Mouse (Mus musculus): ENCODE data around the gene Col19a1. TPM values are rescaled to one million over a fixed set of nuclear protein-coding genes. Genes with fewer than 3 reads are reported as not detected.

The Col19a1 gene
- polyA plus RNA-seq, 1 experiment, result not detected

- no peaks in the 10 kb centered on the region for H3K9me3 ChIP-seq (replicated peaks; ENCODE audit: control insufficient read depth, insufficient read depth, low read length, poor library complexity, severe bottlenecking)
These were observed 39.7 kb downstream of the Col19a1 start for GRCm38 (mm10) chr1:24547574-24547973.

GRCm38 (mm10) chr1:24539852-24540251 lies 47.4 kb downstream of the Col19a1 start:
- Histone ChIP-seq H3K27ac (ENCODE audit: insufficient read depth, low read length) (no peak overlapping the region), H3K9me3 (replicated peaks; ENCODE audit: control insufficient read depth, insufficient read depth, low read length, poor library complexity, severe bottlenecking) (no peaks in the 10 kb centered on the region), H3K9ac (ENCODE audit: low read depth, poor library complexity, severe bottlenecking) (no peak overlapping the region), H3K4me1 (ENCODE audit: control insufficient read depth, insufficient read depth, low read length) (no peaks in the 10 kb centered on the region), H3K36me3 (ENCODE audit: control insufficient read depth, insufficient read depth, low read length, poor library complexity, severe bottlenecking) (no peaks in the 10 kb centered on the region), H3K27me3 (ENCODE audit: control insufficient read depth, insufficient read depth, low read length, poor library complexity, severe bottlenecking) (no peaks in the 10 kb centered on the region), H3K4me3 (ENCODE audit: low read depth, low read length) (no peak overlapping the region)
- TF ChIP-seq EP300 (IDR thresholded peaks at IDR 0.05; ENCODE audit: insufficient read depth, low read depth, low read length) (no peak), POLR2A (IDR thresholded peaks at IDR 0.05; ENCODE audit: insufficient read depth, low read length) (no peak), CTCF (IDR thresholded peaks at IDR 0.05; ENCODE audit: low read depth, low read length) (no peak)

More at GRCm38 (mm10) chr1:24547574-24547973, 39.7 kb downstream of the Col19a1 start:
- H3K4me1 ChIP-seq (ENCODE audit: control insufficient read depth, insufficient read depth, low read length), result no peaks in the 10 kb centered on the region
- H3K9ac ChIP-seq (ENCODE audit: low read depth, poor library complexity, severe bottlenecking), result no peak overlapping the region
- H3K4me3 ChIP-seq (ENCODE audit: low read depth, low read length), result no peak overlapping the region
- H3K36me3 ChIP-seq (ENCODE audit: control insufficient read depth, insufficient read depth, low read length, poor library complexity, severe bottlenecking), result no peaks in the 10 kb centered on the region
- H3K27ac ChIP-seq (ENCODE audit: insufficient read depth, low read length), result no peak overlapping the region
- no peaks in the 10 kb centered on the region for H3K27me3 ChIP-seq (ENCODE audit: control insufficient read depth, insufficient read depth, low read length, poor library complexity, severe bottlenecking)
- TF ChIP-seq POLR2A (IDR thresholded peaks at IDR 0.05; ENCODE audit: insufficient read depth, low read length), result no peak
- TF ChIP-seq CTCF (IDR thresholded peaks at IDR 0.05; ENCODE audit: low read depth, low read length), result no peak
- no peak for TF ChIP-seq EP300 (IDR thresholded peaks at IDR 0.05; ENCODE audit: insufficient read depth, low read depth, low read length)

GRCm38 (mm10) chr1:24527194-24527593 lies 60.1 kb downstream of the Col19a1 start:
- Histone ChIP-seq H3K4me3 (ENCODE audit: low read depth, low read length) (no peak overlapping the region), H3K27me3 (ENCODE audit: control insufficient read depth, insufficient read depth, low read length, poor library complexity, severe bottlenecking) (no peaks in the 10 kb centered on the region), H3K27ac (ENCODE audit: insufficient read depth, low read length) (no peak overlapping the region), H3K9ac (ENCODE audit: low read depth, poor library complexity, severe bottlenecking) (no peak overlapping the region), H3K4me1 (ENCODE audit: control insufficient read depth, insufficient read depth, low read length) (no peaks in the 10 kb centered on the region), H3K9me3 (replicated peaks; ENCODE audit: control insufficient read depth, insufficient read depth, low read length, poor library complexity, severe bottlenecking) (no peaks in the 10 kb centered on the region), H3K36me3 (ENCODE audit: control insufficient read depth, insufficient read depth, low read length, poor library complexity, severe bottlenecking) (no peaks in the 10 kb centered on the region)
- no peak for TF ChIP-seq POLR2A (IDR thresholded peaks at IDR 0.05; ENCODE audit: insufficient read depth, low read length)
- no peak for TF ChIP-seq CTCF (IDR thresholded peaks at IDR 0.05; ENCODE audit: low read depth, low read length)
- no peak for TF ChIP-seq EP300 (IDR thresholded peaks at IDR 0.05; ENCODE audit: insufficient read depth, low read depth, low read length)

GRCm38 (mm10) chr1:24517462-24517861 lies 69.8 kb downstream of the Col19a1 start:
- H3K4me1 ChIP-seq (ENCODE audit: control insufficient read depth, insufficient read depth, low read length), result no peaks in the 10 kb centered on the region
- TF ChIP-seq POLR2A (IDR thresholded peaks at IDR 0.05; ENCODE audit: insufficient read depth, low read length) (no peak), CTCF (IDR thresholded peaks at IDR 0.05; ENCODE audit: low read depth, low read length) (no peak), EP300 (IDR thresholded peaks at IDR 0.05; ENCODE audit: insufficient read depth, low read depth, low read length) (no peak)
- H3K4me3 ChIP-seq (ENCODE audit: low read depth, low read length), result no peak overlapping the region
- H3K9me3 ChIP-seq (replicated peaks; ENCODE audit: control insufficient read depth, insufficient read depth, low read length, poor library complexity, severe bottlenecking), result no peaks in the 10 kb centered on the region; the same call in 1 of the 2 replicates
- H3K27ac ChIP-seq (ENCODE audit: insufficient read depth, low read length), result no peak overlapping the region
- H3K9ac ChIP-seq (ENCODE audit: low read depth, poor library complexity, severe bottlenecking), result no peak overlapping the region
- no peaks in the 10 kb centered on the region for H3K27me3 ChIP-seq (ENCODE audit: control insufficient read depth, insufficient read depth, low read length, poor library complexity, severe bottlenecking)
- H3K36me3 ChIP-seq (ENCODE audit: control insufficient read depth, insufficient read depth, low read length, poor library complexity, severe bottlenecking), result no peaks in the 10 kb centered on the region

GRCm38 (mm10) chr1:24515341-24515740 lies 71.9 kb downstream of the Col19a1 start:
- H3K27me3 ChIP-seq (ENCODE audit: control insufficient read depth, insufficient read depth, low read length, poor library complexity, severe bottlenecking), result no peaks in the 10 kb centered on the region
- no peak overlapping the region for H3K4me3 ChIP-seq (ENCODE audit: low read depth, low read length)
- H3K4me1 ChIP-seq (ENCODE audit: control insufficient read depth, insufficient read depth, low read length), result no peaks in the 10 kb centered on the region
- TF ChIP-seq CTCF (IDR thresholded peaks at IDR 0.05; ENCODE audit: low read depth, low read length) (no peak), EP300 (IDR thresholded peaks at IDR 0.05; ENCODE audit: insufficient read depth, low read depth, low read length) (no peak), POLR2A (IDR thresholded peaks at IDR 0.05; ENCODE audit: insufficient read depth, low read length) (no peak)
- no peaks in the 10 kb centered on the region; the same call in 1 of the 2 replicates for H3K9me3 ChIP-seq (replicated peaks; ENCODE audit: control insufficient read depth, insufficient read depth, low read length, poor library complexity, severe bottlenecking)
- no peak overlapping the region for H3K27ac ChIP-seq (ENCODE audit: insufficient read depth, low read length)
- H3K9ac ChIP-seq (ENCODE audit: low read depth, poor library complexity, severe bottlenecking), result no peak overlapping the region
- H3K36me3 ChIP-seq (ENCODE audit: control insufficient read depth, insufficient read depth, low read length, poor library complexity, severe bottlenecking), result no peaks in the 10 kb centered on the region

- no peak for TF ChIP-seq POLR2A (IDR thresholded peaks at IDR 0.05; ENCODE audit: insufficient read depth, low read length)
- Histone ChIP-seq H3K27ac (ENCODE audit: insufficient read depth, low read length) (no peak overlapping the region), H3K4me1 (ENCODE audit: control insufficient read depth, insufficient read depth, low read length) (no peaks in the 10 kb centered on the region), H3K9ac (ENCODE audit: low read depth, poor library complexity, severe bottlenecking) (no peak overlapping the region), H3K36me3 (ENCODE audit: control insufficient read depth, insufficient read depth, low read length, poor library complexity, severe bottlenecking) (no peaks in the 10 kb centered on the region), H3K9me3 (replicated peaks; ENCODE audit: control insufficient read depth, insufficient read depth, low read length, poor library complexity, severe bottlenecking) (no peaks in the 10 kb centered on the region), H3K27me3 (ENCODE audit: control insufficient read depth, insufficient read depth, low read length, poor library complexity, severe bottlenecking) (no peaks in the 10 kb centered on the region), H3K4me3 (ENCODE audit: low read depth, low read length) (no peak overlapping the region)
These were observed 75.7 kb downstream of the Col19a1 start for GRCm38 (mm10) chr1:24511536-24511935.
